Mouse (Mus musculus) heart, adult 10 weeks (tissue): ENCODE results near the gene Tceal3. TPM values are rescaled to one million over a fixed set of nuclear protein-coding genes. Genes with fewer than 3 reads are reported as not detected.

Experiments
- polyA plus RNA-seq: library from polyadenylated mRNA; stranded (reverse); fragments of 350-450 nt; fragmentation: Illumina TruSeq; extraction: RNeasy Lipid Tissue Mini Kit (QIAGEN cat#74804); gene quantifications from one replicate; pipeline ENCODE4 v1.2.3, GENCODE M21; 2014; ENCODE audit warnings: low read depth, low replicate concordance

Gene Tceal3
- polyA plus RNA-seq = 1.7 TPM

DNA sequence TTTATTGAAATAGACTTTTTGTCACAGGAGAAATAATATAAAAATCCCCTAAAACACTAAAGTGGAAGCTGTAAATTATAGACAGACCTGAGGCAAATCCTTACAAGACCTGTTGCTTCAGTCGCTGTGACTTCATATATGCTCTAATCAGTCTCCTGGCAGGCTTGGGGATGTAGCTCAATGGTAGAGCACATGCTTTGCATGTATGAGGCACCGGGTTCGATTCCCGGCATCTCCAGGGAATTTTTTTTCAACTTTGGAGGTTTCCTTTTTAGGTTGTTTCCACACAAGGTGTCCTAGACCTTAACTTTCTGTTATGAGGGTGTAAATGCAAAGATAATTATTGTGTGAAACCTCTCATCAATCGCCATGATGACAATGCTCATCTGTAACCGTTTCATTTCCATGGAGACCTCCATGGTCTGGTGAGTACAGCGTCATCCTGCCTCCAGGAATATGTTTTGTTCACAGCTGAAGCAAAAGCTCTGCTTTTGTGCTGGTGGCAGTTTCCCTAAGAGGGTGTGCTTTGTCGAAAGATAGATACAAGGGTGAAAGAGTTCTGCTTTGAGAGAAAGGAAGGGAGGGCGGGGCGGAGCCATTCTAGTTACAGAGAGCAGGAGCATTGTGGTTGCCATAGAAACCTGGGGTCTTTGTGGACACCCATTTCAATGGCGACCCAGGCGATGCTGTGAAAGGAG, at the start of gene Tceal3:
Tceal3 (plus strand) TSS at position 644 of the 698 bp plus-strand sequence.

DNA sequence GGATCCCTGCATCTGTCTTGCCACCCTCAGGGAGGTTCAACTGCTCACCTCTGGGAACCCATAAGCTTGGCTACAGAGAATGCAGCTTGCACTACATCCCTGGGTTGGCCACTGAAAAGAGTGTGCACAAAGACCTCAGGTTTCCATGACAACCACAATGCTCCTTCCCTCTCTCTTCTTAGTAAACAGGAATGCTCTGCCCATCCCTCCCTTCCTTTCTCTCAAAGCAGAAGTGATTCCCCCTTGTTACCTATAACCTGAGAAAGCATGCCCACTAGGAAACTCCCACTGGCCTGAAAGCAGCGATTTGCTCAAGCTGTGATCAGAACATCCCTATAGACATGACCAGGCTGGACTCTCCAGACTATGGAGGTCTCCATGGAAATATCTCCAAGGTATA, 46.7 kb upstream of the Tceal3 start, which contains the start of gene Kir3dl2:
Kir3dl2 (minus strand) TSS at position 101 of the 400 bp plus-strand sequence.

DNA sequence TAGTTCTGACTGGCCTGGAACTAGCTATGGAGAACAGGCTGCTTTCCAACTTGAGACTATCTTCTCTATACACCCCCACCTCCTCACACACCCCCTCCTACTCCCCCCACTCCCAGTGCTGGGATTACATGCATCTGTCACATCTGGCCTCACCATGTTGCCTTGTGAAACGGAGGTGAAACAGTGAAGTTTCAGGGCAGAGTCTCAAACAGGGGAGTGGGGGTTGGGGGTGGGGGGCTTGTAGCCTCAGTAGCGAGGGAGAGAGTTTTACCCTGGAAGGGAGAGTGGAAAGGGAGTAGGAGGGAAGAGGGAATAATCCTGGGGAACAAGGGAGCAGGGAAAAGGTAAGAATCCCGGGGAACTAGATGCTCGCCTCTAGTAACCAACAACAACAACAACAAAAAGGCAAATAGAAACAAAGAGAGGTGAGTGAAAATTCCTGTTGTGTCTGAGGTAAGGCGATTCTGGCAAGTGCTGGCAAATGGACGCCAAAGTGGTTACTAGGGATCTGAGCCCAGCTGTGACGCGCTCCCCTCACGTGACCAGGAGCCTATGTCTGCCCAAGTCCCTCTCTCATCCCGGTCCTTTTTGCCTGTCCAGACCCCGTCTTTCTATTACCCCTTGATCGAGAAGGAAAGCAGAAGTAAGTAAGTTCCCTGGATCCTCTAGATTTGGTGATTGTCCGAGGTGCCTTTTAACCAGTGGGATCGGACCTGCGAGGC, 117.0 kb downstream of the Tceal3 start, which contains the start of gene Tceal1:
Tceal1 (plus strand) TSS at position 537 of the 722 bp plus-strand sequence.

Other genes with a start within 250 kb of the Tceal3 start
- gene Kir3dl1, start 72.8 kb upstream of the Tceal3 start, polyA plus RNA-seq = not detected
- not detected for gene Kir3dl2, start 46.8 kb upstream of the Tceal3 start, polyA plus RNA-seq
- gene Tceal1, start 117.1 kb downstream of the Tceal3 start, polyA plus RNA-seq = 7.5 TPM
- gene Morf4l2, start 152.8 kb downstream of the Tceal3 start, polyA plus RNA-seq = 90.8 TPM
- not detected for gene Glra4, start 189.3 kb downstream of the Tceal3 start, polyA plus RNA-seq
- gene Plp1, start 231.8 kb downstream of the Tceal3 start, polyA plus RNA-seq = 6.7 TPM